Mouse (Mus musculus): ENCODE measurements around the gene Spaca4.

Gene Spaca4

DNA sequence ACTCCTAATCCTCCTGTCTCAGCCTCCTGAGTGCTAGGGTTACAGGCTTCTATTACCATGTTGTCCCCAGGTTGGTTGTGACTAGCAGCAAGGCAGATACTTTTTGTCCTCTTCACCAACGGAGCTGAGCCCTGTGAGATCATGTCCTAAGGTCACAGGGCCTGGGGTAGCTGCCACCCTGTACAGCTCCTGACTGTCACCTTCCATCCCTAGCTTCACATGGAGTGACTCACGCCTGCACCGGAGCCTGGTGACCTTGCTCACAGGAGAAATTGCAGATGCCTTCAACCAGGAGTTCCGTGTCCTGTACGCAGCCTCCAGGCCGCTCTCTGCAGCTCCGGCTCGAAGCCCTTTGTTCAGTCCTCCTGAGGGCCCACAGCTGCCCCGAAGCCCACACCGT, 806 bp upstream of the Spaca4 start:
- DNase-seq (ENCODE audit: low spot score): no peak

DNA sequence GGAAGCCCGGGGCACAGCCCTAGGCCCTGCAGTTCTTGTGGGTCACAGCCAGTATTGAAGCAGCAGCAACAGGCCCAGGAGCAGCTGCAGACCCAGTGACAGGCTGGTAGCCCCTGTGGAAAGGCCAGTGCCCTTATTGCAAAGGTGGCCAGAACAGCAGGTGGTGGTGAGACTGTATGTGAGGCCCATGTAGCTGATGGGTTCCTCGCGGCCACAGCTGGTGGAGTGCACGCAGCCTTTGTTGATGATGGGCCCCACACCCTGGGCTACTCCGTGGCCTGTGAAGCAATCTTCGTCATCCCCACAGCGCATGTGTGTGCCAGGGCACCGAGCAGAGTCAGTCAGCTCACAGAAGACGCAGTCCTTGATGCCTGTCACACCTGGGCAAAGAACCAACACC, 462 bp downstream of the Spaca4 start:
- DNase-seq (ENCODE audit: low spot score): no peak

DNA sequence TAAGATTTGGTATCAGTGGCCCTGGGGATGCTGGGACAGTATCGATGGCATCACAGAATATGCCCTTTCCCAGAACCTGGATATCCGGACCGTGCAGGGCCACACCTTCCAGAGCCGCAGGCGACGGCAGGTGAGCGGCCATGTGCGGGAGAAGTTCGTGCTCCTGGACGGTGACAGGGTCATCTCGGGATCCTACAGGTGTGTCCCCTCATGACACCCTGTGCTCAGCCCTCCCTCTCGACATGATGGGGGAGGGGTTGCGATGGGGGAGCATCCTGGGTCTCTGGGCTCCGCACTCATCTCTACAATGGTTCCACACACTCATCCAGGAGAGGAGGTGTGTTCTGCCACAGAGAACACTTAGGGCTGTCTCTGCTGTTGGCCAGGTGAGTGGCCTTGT, 1.8 kb downstream of the Spaca4 start:
- no peak for DNase-seq (ENCODE audit: low spot score)

DNA sequence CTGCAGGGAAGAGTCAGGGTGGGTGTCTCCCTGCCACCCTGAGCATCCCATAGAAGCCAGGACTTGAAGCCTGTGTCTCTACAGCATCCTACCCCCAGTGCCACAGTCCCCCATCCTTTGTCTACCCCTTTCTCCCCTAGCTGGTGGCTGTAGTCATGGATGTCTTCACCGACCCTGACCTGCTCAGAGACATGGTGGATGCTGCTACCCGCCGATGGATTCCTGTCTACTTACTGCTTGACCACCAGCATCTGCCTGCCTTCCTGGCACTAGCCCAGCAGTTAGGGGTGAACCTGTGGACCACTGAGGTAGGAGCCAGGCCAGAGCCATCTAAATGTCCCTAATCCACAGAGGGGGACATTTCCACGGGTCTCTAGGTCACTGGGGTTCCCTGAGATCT, 2.3 kb downstream of the Spaca4 start:
- DNase-seq (ENCODE audit: low spot score): no peak

DNA sequence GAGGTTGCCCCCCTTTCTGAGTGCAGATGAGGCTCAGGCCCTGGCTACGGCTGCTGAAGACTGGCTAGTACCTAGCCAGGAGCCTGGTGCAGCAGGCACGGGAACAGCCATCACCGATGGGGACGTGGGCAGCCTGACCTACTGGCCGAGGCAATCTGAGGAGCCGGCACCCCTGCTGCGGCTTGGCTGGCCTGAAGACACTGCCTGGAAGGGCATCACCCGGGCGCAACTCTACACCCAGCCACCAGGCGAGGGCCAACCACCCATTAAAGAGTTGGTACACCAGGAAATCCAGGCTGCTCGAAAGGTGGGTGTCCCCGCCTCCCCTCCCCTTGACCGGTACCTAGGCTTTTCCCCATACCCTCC, 3.3 kb downstream of the Spaca4 start:
- DNase-seq (ENCODE audit: low spot score): no peak

DNA sequence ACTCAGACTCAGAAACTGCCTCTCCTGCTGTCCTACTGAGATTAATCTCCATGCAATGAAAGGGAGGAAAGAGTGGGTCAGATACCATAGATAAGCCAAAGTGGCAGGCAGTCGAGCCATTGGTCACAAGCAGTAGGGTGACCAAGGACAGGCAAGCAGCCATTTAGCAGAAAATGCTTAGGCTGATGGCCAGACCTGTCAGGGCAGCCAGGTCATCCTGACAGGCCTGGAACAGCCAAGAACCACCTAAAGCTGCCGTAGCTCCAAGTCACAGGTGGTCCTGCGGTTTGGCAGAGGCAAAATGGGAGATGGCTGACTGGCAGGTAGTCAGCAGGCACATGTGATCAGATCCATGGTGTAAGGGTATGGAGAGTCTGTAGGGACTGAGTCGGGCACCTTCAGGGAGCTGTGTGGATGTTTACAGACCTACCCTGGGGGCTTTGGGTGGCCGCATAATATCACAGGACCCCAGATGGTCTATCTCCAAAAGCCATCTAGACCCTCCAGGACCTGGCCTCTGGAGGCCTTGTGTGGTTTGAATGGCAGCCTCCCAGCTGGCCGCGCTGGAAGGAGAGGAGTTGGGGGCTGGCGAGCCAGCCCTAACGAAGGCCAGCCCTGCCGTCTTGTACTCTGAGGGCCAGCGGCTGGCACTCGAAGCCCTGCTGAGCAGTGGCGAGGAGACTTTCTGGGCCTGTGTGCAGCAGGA, 3.8 kb downstream of the Spaca4 start:
- no peak for DNase-seq (ENCODE audit: low spot score)

DNA sequence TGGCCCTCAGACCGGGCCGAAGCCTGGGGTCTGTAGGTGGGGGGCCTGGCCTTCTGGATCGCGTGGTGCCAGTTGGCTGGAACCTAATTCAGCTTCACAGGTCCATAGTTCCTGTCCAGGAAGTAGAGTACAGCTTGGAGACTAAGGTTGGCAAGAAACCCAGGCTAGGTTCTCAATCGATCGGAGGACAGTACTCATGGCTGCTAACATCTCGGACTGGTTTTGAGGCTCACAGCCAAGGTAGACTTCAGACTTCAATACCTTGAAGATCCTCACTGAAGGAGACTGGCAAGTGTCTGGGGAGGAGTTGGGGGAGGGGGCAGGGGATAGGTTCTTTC, 4.4 kb downstream of the Spaca4 start:
- DNase-seq (ENCODE audit: low spot score): no peak

DNA sequence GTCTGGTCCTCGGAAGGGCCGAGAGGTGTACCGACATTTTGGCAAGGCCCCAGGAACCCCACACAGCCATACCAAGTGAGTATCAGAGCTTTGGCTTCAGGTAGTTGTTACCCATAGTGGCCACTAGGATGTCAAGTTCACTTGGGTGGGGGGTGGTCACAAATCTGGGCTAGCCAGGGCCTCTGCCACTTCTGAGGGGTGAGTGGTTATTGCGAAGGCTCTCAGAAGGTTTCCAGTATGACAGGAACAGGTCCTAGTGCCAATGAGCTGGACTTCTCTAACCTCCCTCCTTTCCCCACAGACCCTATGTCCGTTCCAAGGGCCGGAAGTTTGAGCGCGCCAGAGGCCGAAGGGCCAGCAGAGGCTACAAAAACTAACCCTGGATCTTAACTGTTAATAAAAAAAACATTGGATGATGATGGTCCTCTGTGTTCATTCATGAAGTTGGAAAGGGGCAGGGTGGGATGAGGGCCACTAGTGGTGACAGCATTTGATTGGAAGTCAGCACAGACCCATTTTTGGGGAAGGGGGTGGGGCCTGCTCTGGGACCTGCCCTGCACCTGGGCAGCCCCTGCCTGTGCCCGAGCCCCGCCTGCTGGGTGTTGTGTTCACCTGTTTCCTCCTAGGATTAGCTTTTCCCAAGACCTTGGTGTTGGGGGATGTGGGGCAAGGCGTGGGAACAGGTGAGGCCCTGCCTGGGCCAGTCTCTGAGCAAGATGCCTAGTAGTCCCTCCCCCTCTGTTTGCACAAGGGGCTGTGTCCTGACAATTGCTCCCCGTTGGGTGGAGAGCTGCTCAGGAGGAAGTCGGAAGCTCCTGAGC, 5.0 kb downstream of the Spaca4 start, which contains the start of gene Fam83e:
Fam83e (plus strand) TSS at position 800 of the 821 bp plus-strand sequence.
- no peak for DNase-seq (ENCODE audit: low spot score)

DNA sequence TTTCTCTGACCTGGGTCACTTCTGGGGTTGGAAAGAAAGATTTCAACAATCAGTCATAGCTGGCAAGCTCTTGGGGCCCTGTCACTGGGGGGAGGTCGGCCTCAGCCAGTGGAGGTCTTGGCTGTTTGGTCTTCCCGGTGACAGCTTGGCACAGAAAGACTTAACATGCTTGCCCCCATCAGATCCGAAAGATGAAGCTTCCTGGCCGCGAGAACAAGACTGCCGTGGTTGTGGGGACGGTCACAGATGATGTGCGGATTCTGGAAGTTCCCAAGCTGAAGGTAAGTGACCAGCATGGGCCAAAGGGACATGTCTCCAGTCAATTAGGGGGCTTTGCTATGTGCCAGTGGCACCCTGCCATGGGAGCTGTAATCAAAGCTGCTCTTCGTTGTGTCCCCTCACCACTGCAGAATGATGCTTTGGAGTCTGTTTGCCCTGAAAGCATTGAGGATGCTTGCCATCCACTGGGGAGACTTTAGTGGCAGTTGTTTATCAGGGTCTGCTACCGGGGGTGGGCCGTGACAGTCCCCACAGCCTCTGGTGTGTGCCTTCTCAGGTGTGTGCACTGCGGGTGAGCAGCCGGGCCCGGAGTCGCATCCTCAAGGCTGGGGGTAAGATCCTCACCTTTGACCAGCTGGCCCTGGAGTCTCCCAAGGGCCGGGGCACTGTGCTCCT, 5.7 kb downstream of the Spaca4 start:
- DNase-seq (ENCODE audit: low spot score): no peak

DNA sequence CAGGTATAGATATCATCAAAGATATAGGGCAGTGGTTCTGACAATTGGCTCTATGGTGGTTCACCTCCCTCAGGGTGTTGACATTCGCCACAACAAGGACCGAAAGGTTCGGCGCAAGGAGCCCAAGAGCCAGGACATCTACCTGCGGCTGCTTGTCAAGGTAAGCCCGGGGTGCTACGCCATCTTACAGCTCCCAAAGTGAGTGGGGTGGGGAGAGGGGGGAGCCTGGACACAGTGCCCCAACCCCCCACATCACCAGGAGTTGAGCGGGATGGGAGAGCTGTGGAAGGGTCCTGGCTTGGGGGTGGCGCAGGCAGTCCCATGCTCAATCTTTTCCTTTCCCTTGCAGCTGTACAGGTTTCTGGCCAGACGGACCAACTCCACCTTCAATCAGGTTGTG, 6.4 kb downstream of the Spaca4 start:
- no peak for DNase-seq (ENCODE audit: low spot score)

DNA sequence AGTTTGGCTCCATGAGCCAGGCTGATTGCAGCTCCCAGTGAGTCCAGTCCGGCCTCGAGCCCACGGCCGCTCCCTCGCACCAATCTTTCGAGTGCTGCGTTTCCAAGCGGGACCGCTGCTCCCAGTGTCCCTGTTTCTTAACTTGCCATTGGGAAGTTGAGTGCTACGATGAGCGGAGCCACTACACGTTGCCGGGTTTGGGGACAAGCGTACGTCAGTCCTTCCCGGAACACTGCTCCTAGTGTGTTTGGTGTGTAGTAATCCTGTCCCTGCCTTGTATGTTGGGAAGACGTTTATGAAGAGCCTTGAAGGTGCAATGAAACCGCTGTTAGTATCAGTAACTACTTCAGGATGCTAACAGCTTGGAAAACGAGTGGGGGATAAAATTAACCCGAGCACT, 7.3 kb downstream of the Spaca4 start:
- no peak for DNase-seq (ENCODE audit: low spot score)

DNA sequence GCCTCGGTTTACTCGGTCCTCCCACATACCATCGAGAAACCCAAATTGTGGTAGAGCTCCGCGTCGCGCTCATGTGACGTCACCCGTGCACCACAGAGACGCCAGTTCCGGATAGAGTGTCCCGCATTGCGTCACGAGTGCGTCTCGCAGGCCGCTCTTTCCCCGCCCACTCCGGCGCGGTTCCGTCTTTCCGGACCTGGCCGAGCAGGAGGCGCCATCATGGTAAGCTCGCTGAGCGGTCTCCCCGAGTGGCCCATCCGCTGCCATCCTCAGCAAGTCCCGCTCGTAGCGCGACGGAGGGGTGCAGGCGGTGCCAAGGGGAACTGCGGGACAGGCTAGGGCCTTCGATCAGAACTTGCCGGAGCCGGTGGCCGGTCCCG, 7.7 kb downstream of the Spaca4 start, which contains the start of gene Sphk2:
Sphk2 (minus strand) TSS at position 85 of the 380 bp plus-strand sequence.
- peak; percentile 98 for DNase-seq (ENCODE audit: low spot score)

DNA sequence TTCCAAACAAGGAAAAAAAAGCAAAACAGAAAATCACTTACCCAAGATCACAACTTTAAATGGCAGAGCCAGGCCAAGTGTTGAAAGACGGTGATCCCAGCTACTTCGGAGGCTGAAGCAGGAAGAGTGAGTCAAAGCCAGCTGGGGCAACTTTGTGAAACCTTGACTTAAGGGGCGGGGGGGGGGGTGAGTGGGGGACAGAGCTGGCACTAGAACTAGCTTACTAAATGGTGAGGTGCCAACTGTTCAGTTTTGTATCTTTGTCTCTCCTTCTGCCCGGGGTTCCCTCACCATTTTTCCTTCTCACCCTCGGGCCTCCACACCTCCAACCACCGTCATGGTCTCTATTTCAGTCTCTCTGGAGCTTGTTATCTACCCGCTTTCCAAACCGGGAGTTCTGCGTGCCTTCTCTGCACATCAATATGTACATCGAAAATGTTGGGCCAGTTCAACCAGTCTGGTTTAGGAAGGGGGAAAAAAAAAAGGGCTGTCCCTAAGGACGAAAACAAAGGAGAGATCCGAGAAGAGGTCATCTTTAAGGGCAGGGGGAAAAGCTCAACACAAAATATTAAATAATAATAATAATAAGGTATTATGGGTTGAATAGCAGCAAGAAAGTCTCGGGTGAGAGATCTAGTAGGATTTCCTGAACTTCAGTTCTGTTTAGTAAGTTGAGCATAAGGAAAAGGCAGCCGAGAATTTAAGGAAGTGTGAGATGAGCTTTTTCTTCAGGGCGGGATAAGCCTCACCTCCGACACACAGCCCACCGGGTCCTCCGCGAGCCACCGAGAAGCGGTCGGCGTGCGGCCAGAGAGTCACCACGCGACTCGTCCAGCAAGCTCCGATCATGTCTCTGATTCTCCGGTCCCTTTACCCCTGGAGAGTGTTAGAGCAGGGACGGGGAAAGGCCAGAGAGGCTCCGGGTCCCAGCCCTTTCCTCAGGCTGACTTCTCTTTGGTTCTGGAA, 8.4 kb downstream of the Spaca4 start:
- DNase-seq (ENCODE audit: low spot score): no peak

DNA sequence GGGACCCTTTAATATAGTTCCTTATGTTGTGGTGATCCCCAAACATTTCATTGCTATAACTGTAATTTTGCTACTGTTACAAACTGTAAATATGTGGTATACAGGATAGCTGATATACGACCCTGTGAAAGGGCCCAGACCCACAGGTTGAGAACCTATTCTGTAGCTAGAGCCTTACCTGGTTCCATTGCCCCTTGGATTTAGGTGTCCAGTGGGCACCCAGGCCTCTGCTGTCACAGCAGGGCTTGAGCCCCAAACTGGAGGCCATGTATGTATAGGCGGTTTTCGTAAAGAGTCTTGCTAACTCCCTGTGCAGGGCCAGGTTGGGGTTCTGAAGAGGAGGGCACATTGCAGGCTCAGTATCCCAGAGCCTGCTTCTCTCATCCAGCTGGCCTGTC, 9.2 kb downstream of the Spaca4 start:
- no peak for DNase-seq (ENCODE audit: low spot score)

DNA sequence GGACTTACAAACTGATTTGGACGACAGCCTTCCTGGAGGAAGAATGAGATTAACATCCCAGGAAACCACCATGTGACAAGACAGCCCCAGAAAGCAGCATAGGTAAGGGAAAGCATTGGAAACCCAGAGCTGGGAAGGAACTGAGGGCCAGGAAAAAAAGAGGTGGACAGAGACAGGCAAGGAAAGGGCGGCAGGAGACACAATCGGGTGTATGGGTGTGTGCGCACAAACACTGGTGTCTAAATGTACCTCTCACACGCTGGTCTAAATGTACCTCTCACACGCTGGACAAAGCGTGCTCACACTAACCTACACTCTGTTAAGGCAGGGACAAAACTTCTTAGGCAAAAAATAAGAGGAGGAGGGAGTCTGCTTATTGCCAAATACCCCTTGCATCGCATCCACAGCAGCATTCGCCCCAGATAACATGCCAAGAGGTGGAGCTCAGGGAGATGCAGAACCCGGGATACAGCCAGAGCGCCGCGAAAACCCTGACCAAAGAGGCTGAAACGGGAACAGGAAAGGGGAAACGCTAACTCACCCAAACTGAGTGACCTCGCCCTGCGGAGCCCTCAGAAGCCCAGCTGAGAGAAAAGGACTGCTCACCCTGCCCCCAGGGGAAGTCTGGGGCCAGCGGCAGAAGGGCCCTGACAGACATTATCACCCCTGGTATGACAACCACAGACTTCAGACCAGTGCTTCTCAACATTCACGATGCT, 9.7 kb downstream of the Spaca4 start:
- DNase-seq (ENCODE audit: low spot score): no peak

DNA sequence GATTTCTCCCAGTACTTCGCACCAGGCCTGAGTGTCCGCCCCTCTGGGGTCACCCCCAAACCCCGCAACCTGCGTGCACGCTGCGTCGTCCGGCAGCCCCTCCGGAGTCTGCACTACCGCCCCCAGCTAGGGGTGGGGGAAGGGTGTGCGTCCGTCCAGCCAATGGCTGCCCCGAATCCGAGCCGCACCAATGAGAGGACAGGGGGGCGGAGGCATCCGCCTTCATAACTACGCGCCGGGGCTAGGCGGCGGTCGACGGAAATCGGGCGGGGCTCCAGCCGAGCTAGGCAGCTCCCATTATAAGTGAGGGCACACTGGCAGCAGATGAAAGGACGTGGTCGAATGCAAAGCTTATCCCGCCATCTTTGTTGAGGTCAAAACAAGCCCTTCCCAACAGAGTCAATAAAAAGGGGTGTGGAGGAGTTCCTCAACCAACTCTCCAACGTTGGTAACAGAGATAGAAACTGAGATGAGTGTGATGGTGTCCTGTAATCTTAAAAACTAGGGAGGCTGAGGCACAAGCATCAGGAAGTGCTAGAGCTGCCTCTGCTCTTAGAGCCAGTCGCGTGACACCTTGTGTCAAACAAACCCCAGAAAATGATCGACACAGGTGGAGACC, 10.4 kb downstream of the Spaca4 start, which contains the start of gene Rpl18:
Rpl18 (plus strand) TSS at position 368 of the 619 bp plus-strand sequence.
- DNase-seq (ENCODE audit: low spot score): peak; percentile 93

DNA sequence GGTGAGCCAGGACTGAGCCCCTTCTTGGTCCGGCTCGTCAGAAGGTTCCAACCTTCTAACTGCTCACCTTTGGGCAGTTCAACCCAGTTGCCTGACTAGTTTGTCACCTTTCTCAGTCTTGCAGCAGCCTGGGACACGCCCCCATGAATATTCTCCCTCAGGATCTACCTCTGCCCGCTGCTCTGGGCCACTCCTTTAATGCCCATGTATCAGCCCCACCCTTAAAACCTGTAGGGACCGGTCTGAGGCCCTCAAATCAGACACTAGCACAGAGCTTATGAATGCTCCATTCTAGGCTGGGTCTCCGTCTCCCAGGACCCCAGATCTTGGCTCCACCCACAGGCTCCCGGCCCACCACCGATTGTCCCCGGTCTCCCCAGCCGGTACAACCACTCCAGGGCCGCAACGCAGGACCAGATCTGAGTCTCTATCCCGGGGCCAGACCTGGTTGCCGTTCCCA, 11.0 kb downstream of the Spaca4 start:
- DNase-seq (ENCODE audit: low spot score): peak; percentile 57

DNA sequence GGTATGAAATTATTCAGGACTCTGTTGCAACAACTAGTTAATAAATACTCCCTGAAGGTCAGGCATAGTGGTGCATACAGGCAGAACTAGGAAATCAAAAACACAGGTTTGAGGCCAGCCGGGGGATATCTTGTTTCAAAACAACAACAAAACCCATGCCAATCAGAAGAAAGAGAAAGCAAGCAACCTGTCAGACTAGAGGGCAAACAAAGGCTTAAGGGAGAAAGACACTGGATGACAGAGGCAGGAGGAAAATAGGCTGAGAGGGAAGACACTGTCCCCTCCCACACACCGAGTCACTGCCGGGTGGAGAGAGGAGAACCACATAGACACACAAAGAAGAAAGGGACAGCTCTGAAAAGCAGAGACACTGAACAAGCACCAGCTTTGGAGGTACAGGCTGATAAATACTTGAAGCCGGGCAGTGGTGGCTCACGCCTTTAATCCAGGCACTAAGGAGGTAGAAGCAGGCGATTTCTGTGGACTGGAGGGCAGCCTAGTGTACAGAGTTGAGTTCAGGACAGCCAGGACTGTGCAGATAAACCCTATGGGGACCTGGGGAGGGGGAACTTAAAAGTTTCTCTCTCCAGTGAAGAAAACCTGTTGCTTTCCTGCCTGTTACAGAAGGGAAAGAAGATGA, 11.6 kb downstream of the Spaca4 start:
- DNase-seq (ENCODE audit: low spot score): no peak

DNA sequence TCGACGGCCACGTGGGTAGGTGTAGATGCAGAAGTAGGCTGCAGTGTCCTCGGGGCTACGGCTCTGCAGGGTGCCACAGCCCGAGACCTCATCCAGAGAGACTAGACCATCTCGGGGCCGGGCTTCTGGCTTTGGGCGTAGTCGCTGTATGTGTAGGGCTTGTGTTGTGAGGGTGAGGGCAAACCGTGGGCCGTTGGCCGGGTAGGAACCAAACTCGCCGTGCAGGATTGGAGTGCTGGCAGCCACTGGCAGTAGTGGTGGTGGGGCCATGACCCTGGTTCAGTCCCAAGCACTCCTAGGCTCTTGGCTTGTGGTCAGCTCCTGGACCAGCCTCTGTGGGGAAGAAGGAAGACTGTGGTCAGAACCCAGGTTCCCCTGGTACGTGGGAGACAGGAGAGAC, 12.2 kb downstream of the Spaca4 start:
- DNase-seq (ENCODE audit: low spot score): no peak

Data from c-Kit-positive CD71-positive TER-119-positive erythroid progenitor cells, embryonic 14.5 days (primary cell).